Mouse (Mus musculus): ENCODE data around the gene Lta.
"Not testable (repeated sequence)": the region's sequence is repeated elsewhere in the genome, so short reads cannot be mapped to it uniquely, and the experiment has no call there.

Gene Lta

GRCm38 (mm10) chr17:35240384-35241304, 35.5 kb upstream of the Lta start:
- peak; percentile 81 for DNase-seq (ENCODE audit: low read depth)

GRCm38 (mm10) chr17:35239700-35240099, 34.5 kb upstream of the Lta start:
- no peak for DNase-seq (ENCODE audit: low read depth)

- DNase-seq (ENCODE audit: low read depth) = no peak
Measured at GRCm38 (mm10) chr17:35237504-35237903, 32.4 kb upstream of the Lta start.

- no peak for DNase-seq (ENCODE audit: low read depth)
Measured at GRCm38 (mm10) chr17:35236996-35237395, 31.8 kb upstream of the Lta start.

GRCm38 (mm10) chr17:35236390-35236746, 31.2 kb upstream of the Lta start:
- DNase-seq (ENCODE audit: low read depth) = peak; percentile 90

GRCm38 (mm10) chr17:35235614-35236389, 30.7 kb upstream of the Lta start, which contains the start of gene Nfkbil1:
TSS of gene Nfkbil1 (minus strand) at chr17:35235792.
- peak; percentile 99 for DNase-seq (ENCODE audit: low read depth)

GRCm38 (mm10) chr17:35234903-35235302, 29.8 kb upstream of the Lta start:
- peak; percentile 61 for DNase-seq (ENCODE audit: low read depth)

- not testable (repeated sequence) for DNase-seq (ENCODE audit: low read depth)
Measured at GRCm38 (mm10) chr17:35234090-35234489, 28.9 kb upstream of the Lta start.

GRCm38 (mm10) chr17:35233114-35233980, 28.2 kb upstream of the Lta start, which contains the start of gene Atp6v1g2:
TSS of gene Atp6v1g2 (plus strand) at chr17:35233660.
- DNase-seq (ENCODE audit: low read depth) = peak; percentile 88

- peak; percentile 95 for DNase-seq (ENCODE audit: low read depth)
Measured at GRCm38 (mm10) chr17:35232659-35233058, 27.5 kb upstream of the Lta start.

- peak; percentile 86 for DNase-seq (ENCODE audit: low read depth)
Measured at GRCm38 (mm10) chr17:35232043-35232442, 26.9 kb upstream of the Lta start.

GRCm38 (mm10) chr17:35231022-35231421, 25.9 kb upstream of the Lta start:
- DNase-seq (ENCODE audit: low read depth) = peak; percentile 72

GRCm38 (mm10) chr17:35226561-35227046, 21.5 kb upstream of the Lta start:
- peak; percentile 61 for DNase-seq (ENCODE audit: low read depth)

GRCm38 (mm10) chr17:35225456-35225855, 20.3 kb upstream of the Lta start:
- DNase-seq (ENCODE audit: low read depth) = no peak

GRCm38 (mm10) chr17:35224641-35225040, 19.5 kb upstream of the Lta start:
- peak; percentile 40 for DNase-seq (ENCODE audit: low read depth)

GRCm38 (mm10) chr17:35222299-35222698, 17.1 kb upstream of the Lta start:
- DNase-seq (ENCODE audit: low read depth) = peak; percentile 96

GRCm38 (mm10) chr17:35220156-35220952, 15.2 kb upstream of the Lta start, which contains the start of gene Gm16181:
TSS of gene Gm16181 (plus strand) at chr17:35220834.
- DNase-seq (ENCODE audit: low read depth) = no peak

GRCm38 (mm10) chr17:35219601-35220041, 14.5 kb upstream of the Lta start:
- peak; percentile 88 for DNase-seq (ENCODE audit: low read depth)

- peak; percentile 94 for DNase-seq (ENCODE audit: low read depth)
Measured at GRCm38 (mm10) chr17:35218516-35219193, 13.5 kb upstream of the Lta start.

GRCm38 (mm10) chr17:35213071-35213470, 7.9 kb upstream of the Lta start:
- no peak for DNase-seq (ENCODE audit: low read depth)
